In the genomic region with DNA sequence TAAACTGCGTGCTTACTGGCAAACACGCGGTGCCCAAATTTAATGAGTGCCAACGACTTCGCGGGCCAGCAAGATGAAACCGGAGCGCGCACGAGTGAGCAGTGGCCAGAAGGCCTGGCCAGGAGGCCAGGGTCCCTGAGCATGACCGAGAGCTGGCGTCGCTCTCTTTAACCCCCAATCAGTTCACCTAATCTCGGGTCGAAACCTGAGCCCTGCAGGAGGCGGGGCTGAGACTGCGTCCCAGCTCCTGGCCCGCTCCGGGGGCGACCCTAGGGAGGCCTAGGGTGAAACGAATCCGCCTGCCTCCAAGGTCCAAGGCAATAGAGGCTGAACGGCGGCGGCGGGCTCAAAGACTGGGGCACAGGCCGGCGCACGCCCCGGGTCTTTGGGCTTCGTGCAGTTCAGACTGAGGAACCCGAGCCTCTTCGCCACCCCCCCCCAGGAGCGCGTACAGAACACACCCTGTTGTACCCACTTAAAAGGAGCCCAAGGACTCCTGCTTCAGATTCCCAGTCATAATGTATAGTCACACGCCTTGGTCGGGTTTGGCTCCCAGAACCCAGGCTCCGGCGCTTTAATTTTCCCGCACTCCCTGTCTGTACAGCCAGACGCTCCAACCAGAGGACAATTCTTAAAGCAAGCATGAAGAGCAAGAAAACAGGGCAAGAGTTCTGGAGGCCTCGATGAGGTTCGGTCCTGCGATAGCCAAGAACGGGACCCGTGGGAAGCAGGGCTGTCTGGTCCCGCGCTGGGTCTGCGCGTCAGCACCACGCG, we compare ENCODE assay signal across 8 mouse cellular contexts. TPM values are rescaled to one million over a fixed set of nuclear protein-coding genes. Genes with fewer than 3 reads are reported as not detected.
DNase-seq lines count a peak whose midpoint lies in the region; ATAC-seq and TF ChIP-seq lines count a peak whose summit lies in the region.

No protein-coding gene starts in this region.

- TF ChIP-seq CTCF in intestine, postnatal 0 days (IDR thresholded peaks at IDR 0.05; ENCODE audit: low read depth), result no peak

- under 1% methylated on average over 52 of the region's 52 CpGs for WGBS in forebrain, embryonic 10.5 days
- 2% methylated on average over 50 of the region's 52 CpGs for WGBS in intestine, postnatal 0 days
- under 1% methylated on average over 52 of the region's 52 CpGs for WGBS in midbrain, embryonic 14.5 days

- H3K4me3 ChIP-seq in forebrain, embryonic 10.5 days, result peak overlapping the region; percentile 41
- peak overlapping the region; percentile 29 for H3K4me3 ChIP-seq in intestine, postnatal 0 days (ENCODE audit: low read depth, low read length)
- H3K4me3 ChIP-seq in midbrain, embryonic 14.5 days (replicated peaks; ENCODE audit: low read depth, low read length), result 0 out of 2 replicates have a peak overlapping the region, but pooled peaks have one; percentile 14

- peak overlapping the region; percentile 68 for H3K4me2 ChIP-seq in intestine, postnatal 0 days (replicated peaks; ENCODE audit: low read depth)
- H3K4me2 ChIP-seq in midbrain, embryonic 14.5 days (ENCODE audit: low read length), result peak overlapping the region; percentile 29

- no peak overlapping the region for H3K27ac ChIP-seq in forebrain, embryonic 10.5 days
- H3K27ac ChIP-seq in intestine, postnatal 0 days (ENCODE audit: low read depth, low read length), result no peak overlapping the region
- no peak overlapping the region for H3K27ac ChIP-seq in midbrain, embryonic 14.5 days (replicated peaks; ENCODE audit: low read depth, low read length)

- H3K36me3 ChIP-seq in forebrain, embryonic 10.5 days (replicated peaks), result no peaks in the 10 kb centered on the region
- no peaks in the 10 kb centered on the region for H3K36me3 ChIP-seq in intestine, postnatal 0 days (ENCODE audit: control insufficient read depth, insufficient read depth)
- no peaks in the 10 kb centered on the region for H3K36me3 ChIP-seq in midbrain, embryonic 14.5 days (ENCODE audit: control insufficient read depth, insufficient read depth, low read length)

- ATAC-seq in intestine, postnatal 0 days, result no peak
- ATAC-seq in midbrain, embryonic 14.5 days (ENCODE audit: low FRiP score, low TSS enrichment), result no peak

- DNase-seq in adrenal gland, adult 2 months, result peak; percentile 14
- no peak for DNase-seq in adrenal gland, postnatal 4 days (ENCODE audit: low spot score in 2 of 2)
- peak; percentile 56 for DNase-seq in CD4-positive, CD25-positive, alpha-beta regulatory T cell, adult 2 months (ENCODE audit: low read depth, low spot score)
- DNase-seq in forebrain, embryonic 10.5 days (ENCODE audit: extremely low spot score, low spot score), result peak; percentile 58
- DNase-seq in midbrain, embryonic 14.5 days, result peak; percentile 49
- peak; percentile 69 for DNase-seq in thymus, postnatal 25 days
- no peak for DNase-seq in cerebellum, adult 11 months

- peaks cover 100% of the 10 kb centered on the region for H3K27me3 ChIP-seq in forebrain, embryonic 10.5 days (ENCODE audit: poor library complexity, severe bottlenecking)
- peaks cover 93% of the 10 kb centered on the region for H3K27me3 ChIP-seq in intestine, postnatal 0 days (replicated peaks; ENCODE audit: control insufficient read depth, insufficient read depth, low read length)
- peaks cover 86% of the 10 kb centered on the region for H3K27me3 ChIP-seq in midbrain, embryonic 14.5 days (ENCODE audit: control insufficient read depth, insufficient read depth, low read length)

- no peak overlapping the region for H3K9ac ChIP-seq in intestine, postnatal 0 days (ENCODE audit: low read depth, low read length)
- no peak overlapping the region for H3K9ac ChIP-seq in midbrain, embryonic 14.5 days (replicated peaks; ENCODE audit: low read length)

- no peaks in the 10 kb centered on the region for H3K9me3 ChIP-seq in forebrain, embryonic 10.5 days
- H3K9me3 ChIP-seq in intestine, postnatal 0 days (ENCODE audit: control insufficient read depth), result no peaks in the 10 kb centered on the region
- no peaks in the 10 kb centered on the region for H3K9me3 ChIP-seq in midbrain, embryonic 14.5 days (ENCODE audit: control insufficient read depth, low read length)

- peaks cover 55% of the 10 kb centered on the region for H3K4me1 ChIP-seq in forebrain, embryonic 10.5 days
- H3K4me1 ChIP-seq in intestine, postnatal 0 days (replicated peaks; ENCODE audit: control insufficient read depth, insufficient read depth, low read length), result peaks cover 8% of the 10 kb centered on the region; the same call in 1 of the 2 replicates
- peaks cover 23% of the 10 kb centered on the region for H3K4me1 ChIP-seq in midbrain, embryonic 14.5 days (ENCODE audit: control insufficient read depth, insufficient read depth, low read length)

RNA-seq across cellular contexts. Expression of gene Gfi1, which starts 1.0 kb away (rescaled TPM):
- total RNA-seq in adrenal gland, adult 2 months (2021), result under 1 TPM in 1 of 2 experiments, not detected in 1; 0.31 TPM
- polyA plus RNA-seq in adrenal gland, adult 2 months (2012; rRNA removed), result 0.09 and 0.66 TPM in 2 replicates
- total RNA-seq in adrenal gland, postnatal 4 days (2021), result under 1 TPM; 0.59 to 0.62 TPM
- polyA plus RNA-seq in forebrain, embryonic 10.5 days (2016; fragmentation: Nextera tagmentation; extraction: Ambion mirVana), result not detected in 2 replicates
- polyA plus RNA-seq in intestine, postnatal 0 days (2015; fragmentation: Nextera tagmentation; extraction: Ambion mirVana), result 0.37 and 0.38 TPM in 2 replicates
- not detected in 2 replicates for polyA plus RNA-seq in midbrain, embryonic 14.5 days (2014; fragmentation: Nextera tagmentation; extraction: Ambion mirVana)

Comparison
In these comparisons a context has a peak if more than half of its experiments do, and no peak if none do; other contexts are left out.
1. DNase-seq: peak in adrenal gland, adult 2 months (single experiment), CD4-positive, CD25-positive, alpha-beta regulatory T cell, adult 2 months (single experiment), forebrain, embryonic 10.5 days (single experiment), midbrain, embryonic 14.5 days (single experiment) and thymus, postnatal 25 days (single experiment); none in adrenal gland, postnatal 4 days (0 of 2) and cerebellum, adult 11 months (single experiment).
2. Peak in every context shown above with its lines, with median percentiles within 50 percentile points of each other: H3K4me3 ChIP-seq.